Mouse (Mus musculus) layer of hippocampus, adult 6 months (tissue): ENCODE data around the gene Ncor1. TPM values are rescaled to one million over a fixed set of nuclear protein-coding genes. Genes with fewer than 3 reads are reported as not detected.

Experiments
- long read RNA-seq, 2 experiments: library from polyadenylated mRNA; unstranded; transcript quantifications; one replicate each; pipeline ENCODE4 v2.0.0; 2019 to 2020
- polyA plus RNA-seq: library from polyadenylated mRNA; unstranded; fragments of <200 nt; fragmentation: Nextera tagmentation; gene quantifications from 2 replicates; pipeline ENCODE4 v1.2.3, GENCODE M21; 2021

The Ncor1 gene
- polyA plus RNA-seq, result 46.2 and 51.5 TPM in 2 replicates
- long read RNA-seq, experiment 1, partial matches to known transcripts, result 45 of 76 reads
- long read RNA-seq, experiment 1, other reads (novel, unspliced or antisense), result 31 of 76 reads
- long read RNA-seq, experiment 2, partial matches to known transcripts, result 51 of 107 reads
- long read RNA-seq, experiment 2, other reads (novel, unspliced or antisense), result 52 of 107 reads

GRCm38 (mm10) chr11:62458276-62458724 is at the start of gene Ncor1, which contains the start of gene Pigl:
Gene Ncor1, minus strand, starts transcription at chr11:62458541.
Gene Pigl, plus strand, starts transcription at chr11:62458460.

GRCm38 (mm10) chr11:62280675-62281600 is 177.4 kb downstream of the Ncor1 start, which contains the start of the genes Zswim7 and Ttc19:
Gene Zswim7, minus strand, starts transcription at chr11:62281375.
Gene Ttc19, plus strand, starts transcription at chr11:62281473.

Other genes with a start within 250 kb of the Ncor1 start
- gene Adora2b, start 209.6 kb downstream of the Ncor1 start, polyA plus RNA-seq, result 8.7 and 9.9 TPM in 2 replicates
- gene Zswim7, start 177.2 kb downstream of the Ncor1 start, polyA plus RNA-seq, result 35.4 and 37.0 TPM in 2 replicates
- 8.3 and 9.0 TPM in 2 replicates for gene Ttc19, start 177.1 kb downstream of the Ncor1 start, polyA plus RNA-seq
- 3.9 and 4.5 TPM in 2 replicates for gene Pigl, start 81 bp downstream of the Ncor1 start, polyA plus RNA-seq
- 6.9 and 7.4 TPM in 2 replicates for gene Cenpv, start 80.7 kb upstream of the Ncor1 start, polyA plus RNA-seq
- 4,092 and 4,221 TPM in 2 replicates for gene Ubb, start 92.6 kb upstream of the Ncor1 start, polyA plus RNA-seq
- gene Trpv2, start 115.9 kb upstream of the Ncor1 start, polyA plus RNA-seq, result 9.5 and 10.0 TPM in 2 replicates
- 1.7 and 1.8 TPM in 2 replicates for gene Lrrc75a, start 190.0 kb upstream of the Ncor1 start, polyA plus RNA-seq
- 38.2 and 53.6 TPM in 2 replicates for gene Mmgt2, start 190.1 kb upstream of the Ncor1 start, polyA plus RNA-seq